In genomic region chr9:66769275-66769674, GRCm38 (mm10) we compare ENCODE assay signal across 17 mouse cellular contexts. TPM values are rescaled to one million over a fixed set of nuclear protein-coding genes. Genes with fewer than 3 reads are reported as not detected.
DNase-seq lines count a peak whose midpoint lies in the region; ATAC-seq and TF ChIP-seq lines count a peak whose summit lies in the region.
"Had no signal": no experiment of that assay in that cellular context is flagged by ENCODE, and none has a peak within 500 bp of the region (broad histone marks: within the 10 kb centered on the region; RNA-seq: fewer than 3 reads in every experiment).

No protein-coding gene starts in this region.

- no peak overlapping the region for H3K4me2 ChIP-seq in kidney, postnatal 0 days (ENCODE audit: low read length)
- no peak overlapping the region for H3K4me2 ChIP-seq in lung, postnatal 0 days (replicated peaks; ENCODE audit: low read depth, low read length)
- no peak overlapping the region for H3K4me2 ChIP-seq in midbrain, embryonic 15.5 days
- H3K4me2 ChIP-seq: embryonic facial prominence, embryonic 13.5 days had no signal

- no peaks in the 10 kb centered on the region for H3K36me3 ChIP-seq in kidney, postnatal 0 days (ENCODE audit: insufficient read depth, low read length)
- no peaks in the 10 kb centered on the region for H3K36me3 ChIP-seq in lung, postnatal 0 days (ENCODE audit: insufficient read depth, low read length)
- no peaks in the 10 kb centered on the region for H3K36me3 ChIP-seq in midbrain, embryonic 15.5 days (replicated peaks)
- H3K36me3 ChIP-seq: embryonic facial prominence, embryonic 13.5 days; limb, embryonic 10.5 days had no signal

- no peak overlapping the region for H3K4me3 ChIP-seq in kidney, postnatal 0 days (replicated peaks; ENCODE audit: low read depth, low read length)
- no peak overlapping the region for H3K4me3 ChIP-seq in lung, postnatal 0 days (ENCODE audit: low read depth, low read length)
- no peak overlapping the region for H3K4me3 ChIP-seq in midbrain, embryonic 15.5 days
- H3K4me3 ChIP-seq: embryonic facial prominence, embryonic 13.5 days; layer of hippocampus, adult 2 months; limb, embryonic 10.5 days; megakaryocyte, embryonic 14.5 days had no signal

- H3K9me3 ChIP-seq in kidney, postnatal 0 days (replicated peaks; ENCODE audit: low read length), result no peaks in the 10 kb centered on the region
- no peaks in the 10 kb centered on the region for H3K9me3 ChIP-seq in lung, postnatal 0 days (ENCODE audit: low read length)
- H3K9me3 ChIP-seq in midbrain, embryonic 15.5 days, result no peaks in the 10 kb centered on the region
- H3K9me3 ChIP-seq: embryonic facial prominence, embryonic 13.5 days; limb, embryonic 10.5 days; megakaryocyte, embryonic 14.5 days had no signal

- WGBS in kidney, postnatal 0 days, result 36% methylated on average over 3 of the region's 3 CpGs
- 54% methylated on average over 3 of the region's 3 CpGs for WGBS in lung, postnatal 0 days
- 84% methylated on average over 3 of the region's 3 CpGs for WGBS in midbrain, embryonic 15.5 days

- TF ChIP-seq EP300 in lung, postnatal 0 days (IDR thresholded peaks at IDR 0.05), result no peak

- peak; percentile 87 for ATAC-seq in kidney, postnatal 0 days (replicated peaks; ENCODE audit: low FRiP score, low read depth)
- peak; percentile 55 for ATAC-seq in lung, postnatal 0 days
- ATAC-seq in midbrain, embryonic 15.5 days (replicated peaks), result no peak
- ATAC-seq: forebrain, postnatal 0 days had no signal

- no peaks in the 10 kb centered on the region for H3K4me1 ChIP-seq in kidney, postnatal 0 days (replicated peaks; ENCODE audit: insufficient read depth, low read length)
- no peaks in the 10 kb centered on the region for H3K4me1 ChIP-seq in lung, postnatal 0 days (ENCODE audit: insufficient read depth, low read depth, low read length)
- no peaks in the 10 kb centered on the region for H3K4me1 ChIP-seq in midbrain, embryonic 15.5 days
- H3K4me1 ChIP-seq: embryonic facial prominence, embryonic 13.5 days; limb, embryonic 10.5 days had no signal

- peak overlapping the region; percentile 60; the same call in 1 of the 2 replicates for H3K27ac ChIP-seq in kidney, postnatal 0 days
- no peak overlapping the region for H3K27ac ChIP-seq in lung, postnatal 0 days (ENCODE audit: low read length)
- no peak overlapping the region for H3K27ac ChIP-seq in midbrain, embryonic 15.5 days
- H3K27ac ChIP-seq: embryonic facial prominence, embryonic 13.5 days; layer of hippocampus, adult 2 months; limb, embryonic 10.5 days had no signal

- no peaks in the 10 kb centered on the region for H3K27me3 ChIP-seq in kidney, postnatal 0 days (ENCODE audit: insufficient read depth, low read length)
- no peaks in the 10 kb centered on the region for H3K27me3 ChIP-seq in lung, postnatal 0 days (replicated peaks; ENCODE audit: insufficient read depth, low read length)
- no peaks in the 10 kb centered on the region for H3K27me3 ChIP-seq in midbrain, embryonic 15.5 days (replicated peaks)
- H3K27me3 ChIP-seq: embryonic facial prominence, embryonic 13.5 days had no signal

- no peak overlapping the region for H3K9ac ChIP-seq in kidney, postnatal 0 days (ENCODE audit: low read depth, low read length)
- H3K9ac ChIP-seq in lung, postnatal 0 days (replicated peaks; ENCODE audit: low read depth), result no peak overlapping the region
- H3K9ac ChIP-seq in midbrain, embryonic 15.5 days, result no peak overlapping the region
- H3K9ac ChIP-seq: embryonic facial prominence, embryonic 13.5 days; forebrain, postnatal 0 days had no signal

- TF ChIP-seq CTCF in kidney, postnatal 0 days (IDR thresholded peaks at IDR 0.05; ENCODE audit: low read depth), result no peak
- TF ChIP-seq CTCF in lung, postnatal 0 days (IDR thresholded peaks at IDR 0.05), result no peak

- peak; percentile 31 for DNase-seq in 416B (ENCODE audit: low read depth)
- peak; percentile 64 for DNase-seq in adrenal gland, postnatal 10 days
- peak; percentile 63 for DNase-seq in kidney, postnatal 0 days (ENCODE audit: low spot score)
- DNase-seq in lung, postnatal 0 days (ENCODE audit: low spot score), result peak; percentile 71
- no peak for DNase-seq in thymus, postnatal 14 days
- DNase-seq in right cerebral cortex, postnatal 25 days, result no peak
- DNase-seq: cerebellum, postnatal 10 days; forebrain, postnatal 0 days; heart, postnatal 14 days; right cerebral cortex, adult 18-20 months; thymus, adult 2 months had no signal

RNA-seq across cellular contexts. Expression of gene Aph1b, which starts 26.0 kb away (rescaled TPM):
- 1 to 10 TPM; 3.4 to 5.1 TPM for total RNA-seq in adrenal gland, postnatal 10 days (2021)
- polyA plus RNA-seq in kidney, postnatal 0 days (2015; fragmentation: Nextera tagmentation; extraction: Ambion mirVana), result 10.9 and 11.7 TPM in 2 replicates
- polyA plus RNA-seq in lung, postnatal 0 days (2015; fragmentation: Nextera tagmentation; extraction: Ambion mirVana), result 4.4 and 6.3 TPM in 2 replicates
- polyA plus RNA-seq in midbrain, embryonic 15.5 days (2015; fragmentation: Nextera tagmentation; extraction: Ambion mirVana), result 21.5 and 23.1 TPM in 2 replicates

RNA-seq across cellular contexts. Expression of gene Gm10647, which starts 27.6 kb away (rescaled TPM):
- total RNA-seq in adrenal gland, postnatal 10 days (2021), result under 1 TPM in 1 of 2 experiments, not detected in 1; 0.27 TPM
- polyA plus RNA-seq in kidney, postnatal 0 days (2015; fragmentation: Nextera tagmentation; extraction: Ambion mirVana), result 0.29 and 0.40 TPM in 2 replicates
- 0.27 and 0.51 TPM in 2 replicates for polyA plus RNA-seq in lung, postnatal 0 days (2015; fragmentation: Nextera tagmentation; extraction: Ambion mirVana)
- polyA plus RNA-seq in midbrain, embryonic 15.5 days (2015; fragmentation: Nextera tagmentation; extraction: Ambion mirVana), result 0.54 and 0.58 TPM in 2 replicates
- total RNA-seq: granulocyte monocyte progenitor cell, adult 5-6 weeks had no signal

RNA-seq across cellular contexts. Expression of gene Car12, which starts 55.8 kb away (rescaled TPM):
- under 1 TPM; 0.42 to 0.78 TPM for total RNA-seq in adrenal gland, postnatal 10 days (2021)
- polyA plus RNA-seq in kidney, postnatal 0 days (2015; fragmentation: Nextera tagmentation; extraction: Ambion mirVana), result 52.5 and 60.2 TPM in 2 replicates
- polyA plus RNA-seq in lung, postnatal 0 days (2015; fragmentation: Nextera tagmentation; extraction: Ambion mirVana), result 0.24 and 0.35 TPM in 2 replicates
- polyA plus RNA-seq in midbrain, embryonic 15.5 days (2015; fragmentation: Nextera tagmentation; extraction: Ambion mirVana), result 1.2 and 2.3 TPM in 2 replicates
- total RNA-seq: heart, postnatal 14 days had no signal

Comparison
In these comparisons a context has a peak if more than half of its experiments do, and no peak if none do; other contexts are left out.
1. DNase-seq: peak in 416B (single experiment), adrenal gland, postnatal 10 days (single experiment), kidney, postnatal 0 days (single experiment) and lung, postnatal 0 days (single experiment); none in thymus, postnatal 14 days (single experiment) and right cerebral cortex, postnatal 25 days (single experiment).
2. RNA of gene Car12, which starts 55.8 kb away (polyA plus RNA-seq): 52.5 to 60.2 TPM in kidney, postnatal 0 days; 1.2 to 2.3 TPM in midbrain, embryonic 15.5 days and 0.24 to 0.35 TPM in lung, postnatal 0 days; every median in the first group is over 10 times any median in the second.